Comparison of ENCODE assay signal across 12 mouse cellular contexts in the genomic region with DNA sequence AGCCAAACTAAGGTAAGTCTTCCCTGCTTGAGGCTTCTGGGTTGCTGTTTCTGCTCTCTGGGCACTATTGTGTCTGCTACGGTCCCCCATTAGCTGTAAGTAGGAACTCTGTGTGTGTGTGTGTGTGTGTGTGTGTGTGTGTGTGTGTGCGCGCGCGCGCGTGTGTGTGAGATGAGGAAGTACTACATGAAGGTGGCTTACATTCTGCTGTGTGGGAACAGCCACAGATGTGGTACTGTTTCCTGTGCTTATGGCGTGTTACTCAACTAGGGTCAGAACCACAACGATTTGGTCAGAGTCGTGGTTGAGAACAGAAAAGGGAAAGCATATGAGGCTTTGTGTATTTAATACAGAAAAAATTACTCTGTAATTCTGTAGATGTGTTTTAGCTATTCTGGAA. TPM values are rescaled to one million over a fixed set of nuclear protein-coding genes. Genes with fewer than 3 reads are reported as not detected.
DNase-seq lines count a peak whose midpoint lies in the region; ATAC-seq and TF ChIP-seq lines count a peak whose summit lies in the region.
"Had no signal": no experiment of that assay in that cellular context is flagged by ENCODE, and none has a peak within 500 bp of the region (broad histone marks: within the 10 kb centered on the region; RNA-seq: fewer than 3 reads in every experiment).

No protein-coding gene starts in this region.

- 60% methylated on average over 10 of the region's 10 CpGs for WGBS in liver, embryonic 13.5 days (ENCODE audit: insufficient replicate concordance)
- 21% methylated on average over 10 of the region's 10 CpGs for WGBS in spleen, adult 2 months

- H3K27ac ChIP-seq in liver, embryonic 13.5 days = no peak overlapping the region
- H3K27ac ChIP-seq in spleen, adult 2 months (ENCODE audit: insufficient read depth, low read length) = no peak overlapping the region
- H3K27ac ChIP-seq: embryonic facial prominence, embryonic 13.5 days; forebrain, embryonic 15.5 days; heart, adult 2 months had no signal

- TF ChIP-seq POLR2A in spleen, adult 2 months (IDR thresholded peaks at IDR 0.05; ENCODE audit: low read depth, low read length) = no peak

- H3K9ac ChIP-seq in liver, embryonic 13.5 days = no peak overlapping the region
- H3K9ac ChIP-seq: embryonic facial prominence, embryonic 13.5 days; forebrain, embryonic 15.5 days had no signal

- ATAC-seq in liver, embryonic 13.5 days (ENCODE audit: low read depth) = no peak
- ATAC-seq: forebrain, embryonic 15.5 days had no signal

- no peak for TF ChIP-seq CTCF in spleen, adult 2 months (IDR thresholded peaks at IDR 0.05; ENCODE audit: extremely low read depth, insufficient read depth, insufficient read length, insufficient replicate concordance)

- DNase-seq in lung, postnatal 25 days (ENCODE audit: low spot score) = peak; percentile 37
- DNase-seq in lung, postnatal 10 days = no peak
- DNase-seq in liver, embryonic 13.5 days = peak; percentile 24
- DNase-seq in spleen, adult 2 months (ENCODE audit: low read depth in 1 of 2, low spot score in 2 of 2) = peak; percentile 47 to 50
- no peak for DNase-seq in retina, embryonic 14.5 days (ENCODE audit: low spot score)
- no peak for DNase-seq in kidney, adult 18-20 months
- DNase-seq in heart, adult 11 months = no peak
- no peak for DNase-seq in layer of hippocampus, postnatal 36 days
- DNase-seq: cerebellum, adult 11 months had no signal

- H3K4me2 ChIP-seq in liver, embryonic 13.5 days = no peak overlapping the region
- H3K4me2 ChIP-seq: embryonic facial prominence, embryonic 13.5 days; forebrain, embryonic 15.5 days had no signal

- no peaks in the 10 kb centered on the region for H3K4me1 ChIP-seq in liver, embryonic 13.5 days (replicated peaks)
- peaks cover 2% of the 10 kb centered on the region; the same call in 1 of the 2 replicates for H3K4me1 ChIP-seq in spleen, adult 2 months (ENCODE audit: control insufficient read depth, insufficient read depth, insufficient read length)
- H3K4me1 ChIP-seq: embryonic facial prominence, embryonic 13.5 days; forebrain, embryonic 15.5 days had no signal

- H3K9me3 ChIP-seq in liver, embryonic 13.5 days (replicated peaks) = no peaks in the 10 kb centered on the region
- H3K9me3 ChIP-seq: embryonic facial prominence, embryonic 13.5 days; forebrain, embryonic 15.5 days had no signal

- H3K4me3 ChIP-seq in liver, embryonic 13.5 days (replicated peaks) = no peak overlapping the region
- no peak overlapping the region for H3K4me3 ChIP-seq in spleen, adult 2 months (ENCODE audit: extremely low read depth, insufficient read depth, insufficient read length)
- H3K4me3 ChIP-seq: embryonic facial prominence, embryonic 13.5 days; forebrain, embryonic 15.5 days; heart, adult 2 months had no signal

- peaks cover 73% of the 10 kb centered on the region for H3K36me3 ChIP-seq in liver, embryonic 13.5 days
- peaks cover 20% of the 10 kb centered on the region for H3K36me3 ChIP-seq in spleen, adult 2 months (ENCODE audit: control insufficient read depth, insufficient read depth, low read length)

- no peaks in the 10 kb centered on the region for H3K27me3 ChIP-seq in liver, embryonic 13.5 days
- no peaks in the 10 kb centered on the region for H3K27me3 ChIP-seq in spleen, adult 2 months (ENCODE audit: control insufficient read depth, insufficient read depth, low read length)
- H3K27me3 ChIP-seq: embryonic facial prominence, embryonic 13.5 days; forebrain, embryonic 15.5 days had no signal

RNA-seq across cellular contexts. Expression of a gene that starts 32.0 kb away (rescaled TPM):
- 37.6 and 39.3 TPM in 2 replicates for polyA plus RNA-seq in liver, embryonic 13.5 days (2015; fragmentation: Nextera tagmentation; extraction: Ambion mirVana)
- polyA plus RNA-seq in spleen, adult 2 months (2012; rRNA removed) = 4.3 and 5.4 TPM in 2 replicates
- 10 to 100 TPM; 36.2 to 37.0 TPM for total RNA-seq in layer of hippocampus, postnatal 36 days (2021)

Comparison
In these comparisons a context has a peak if more than half of its experiments do, and no peak if none do; other contexts are left out.
1. DNase-seq: peak in lung, postnatal 25 days (single experiment), liver, embryonic 13.5 days (single experiment) and spleen, adult 2 months (2 of 2); none in lung, postnatal 10 days (single experiment), retina, embryonic 14.5 days (single experiment), kidney, adult 18-20 months (single experiment), heart, adult 11 months (single experiment) and layer of hippocampus, postnatal 36 days (0 of 2).